Mouse (Mus musculus) kidney, postnatal 36 days (tissue): ENCODE measurements at regions not wholly inside any gene's neighbourhood (a gene's known extent, or its start where the extent isn't known, plus 50 kb on each side); places are given as distances from the start of the nearest gene placed in this dataset.

ENCODE experiments used
- DNase-seq, 2 experiments: peaks; one replicate each; pipeline ENCODE4 v3.0.0; 2021 to 2022; ENCODE audit warnings: mixed read lengths in 2 of 2

DNA sequence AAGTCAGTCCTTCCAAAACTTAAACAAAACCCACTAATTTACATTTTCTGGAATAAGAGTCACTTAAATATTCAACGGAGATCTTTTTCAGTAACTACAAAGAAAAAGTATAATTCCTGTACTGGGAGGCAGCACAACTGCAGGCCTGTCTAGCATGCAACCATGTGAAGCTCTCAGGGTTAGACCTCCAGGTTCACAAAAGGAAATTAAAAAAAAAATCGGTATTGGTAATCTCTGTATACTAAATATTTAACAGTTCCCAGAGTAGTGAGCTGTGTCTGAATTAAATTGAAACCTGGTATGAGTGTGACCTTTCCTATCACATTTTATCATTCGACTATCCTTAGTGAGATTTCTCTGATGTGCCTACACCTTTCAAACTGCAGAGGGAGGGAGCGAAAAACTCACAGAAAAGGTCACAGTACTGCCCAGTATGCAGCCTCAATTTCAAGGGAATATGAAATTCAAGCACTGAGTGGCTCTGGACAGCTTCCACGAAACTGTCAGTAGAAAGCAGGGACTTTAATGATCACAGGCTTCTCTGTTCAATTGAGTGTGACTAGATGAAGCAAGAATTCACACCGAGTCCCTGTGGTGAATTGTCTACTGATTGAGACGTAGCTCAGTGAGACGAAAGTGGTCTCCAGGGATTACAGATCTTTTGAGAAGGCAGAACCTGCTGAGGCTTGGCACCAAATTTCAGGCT is 197.9 kb upstream of the Spock3 start:
- no peak for DNase-seq

DNA sequence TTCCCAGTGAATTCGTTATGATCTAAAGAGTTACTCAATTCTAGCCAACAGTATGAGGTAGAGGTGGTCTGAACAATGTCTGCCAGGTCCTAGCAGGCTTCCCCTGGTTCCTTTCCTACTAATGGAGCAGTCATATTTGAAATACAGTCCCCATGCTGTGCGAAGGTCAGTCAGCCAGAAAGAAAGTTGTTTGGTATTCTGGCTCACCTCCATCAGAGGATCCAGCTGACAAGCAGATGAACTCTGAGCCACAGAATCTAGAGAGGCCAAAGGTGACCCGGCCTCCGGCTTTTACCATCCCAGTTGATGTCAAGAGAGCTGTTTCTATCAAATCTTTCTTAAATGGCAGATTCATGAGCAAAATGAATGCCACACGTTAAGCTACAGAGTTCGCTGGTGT is 177.0 kb upstream of the Spock3 start:
- DNase-seq: peak in 1 of 2 experiments; percentile 5

DNA sequence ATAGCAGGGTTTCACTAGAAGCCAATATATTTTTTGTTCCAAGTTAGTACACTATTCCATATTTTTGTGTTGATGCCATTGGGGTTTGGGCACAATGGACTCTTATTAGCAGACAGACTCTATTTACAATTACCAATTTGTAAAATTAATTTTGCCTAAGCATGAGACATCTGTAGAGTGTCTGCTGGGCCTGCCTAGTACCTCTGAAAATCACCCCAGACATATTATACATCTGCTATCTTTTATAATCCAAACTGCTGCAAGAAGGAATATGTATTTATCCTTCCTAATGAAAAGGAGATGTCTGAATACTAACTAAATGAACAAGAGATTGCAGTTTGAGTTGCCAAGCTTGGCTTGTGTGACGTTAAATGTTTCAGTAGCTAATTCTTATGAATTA is 146.3 kb upstream of the Spock3 start:
- DNase-seq: no peak
